Mouse (Mus musculus): ENCODE measurements at regions not wholly inside any gene's neighbourhood (a gene's known extent, or its start where the extent isn't known, plus 50 kb on each side); places are given as distances from the start of the nearest gene placed in this dataset.
A peak's percentile ranks its signal among the peaks of the same experiment; 100 is the strongest.

DNA sequence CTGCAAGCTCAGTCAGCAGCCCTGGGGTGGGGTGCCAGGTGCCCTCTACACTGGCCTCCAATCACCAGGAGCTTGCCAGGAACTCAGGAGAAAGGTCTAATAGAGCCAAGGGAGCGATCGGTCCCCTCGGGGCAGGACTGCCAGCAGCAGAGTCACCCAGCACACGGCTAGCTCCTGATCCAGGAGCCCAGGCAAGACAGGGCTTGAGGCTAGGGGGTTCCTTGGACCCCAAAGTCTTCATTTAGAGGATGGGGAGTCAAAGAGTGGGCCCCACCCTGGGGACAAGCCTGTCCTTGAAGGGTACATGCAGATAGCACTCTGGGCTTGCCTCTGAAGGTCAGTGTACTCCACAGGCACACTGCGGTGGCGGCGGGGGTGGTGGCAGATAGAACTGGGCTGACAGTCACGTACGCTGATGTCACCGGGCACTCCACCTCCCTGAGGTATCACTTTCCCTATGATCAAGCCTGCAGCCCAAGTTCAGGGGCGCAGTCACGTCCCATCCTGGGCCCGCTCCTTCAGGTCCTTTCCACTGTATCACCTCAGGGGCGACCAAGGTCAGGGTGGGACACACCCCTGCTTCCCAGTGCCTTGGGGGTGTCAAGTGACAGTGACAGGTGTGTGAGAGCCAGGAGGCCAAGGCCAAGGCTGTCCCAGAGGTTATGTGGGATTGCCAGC lies 114.2 kb upstream of the 1600014C23Rik start:
- in situ Hi-C loops (cut with MboI; ENCODE audit: low pct_ligation_motif_present, low pct_unique_long_range_greater_than_20kb, low sequenced_read_pairs): no loop called here
- H3K4me3 ChIP-seq (replicated peaks in 1 of 3; ENCODE audit: low read depth in 2 of 3, low read length in 2 of 3, poor library complexity in 1 of 3): no peak overlapping the region
- H3K9ac ChIP-seq (ENCODE audit: insufficient read depth, low read depth): no peak overlapping the region
- H3K9me3 ChIP-seq (replicated peaks; ENCODE audit: low read length): peaks cover 16% of the 10 kb centered on the region
- TF ChIP-seq ELF1 (IDR thresholded peaks at IDR 0.05; ENCODE audit: low read depth, low read length): no peak
- TF ChIP-seq E2F4 (IDR thresholded peaks at IDR 0.05; ENCODE audit: insufficient replicate concordance, low read depth, low read length): no peak
- no peak for TF ChIP-seq MEF2A (IDR thresholded peaks at IDR 0.05; ENCODE audit: borderline replicate concordance, low read depth, low read length)
- no peak for TF ChIP-seq CHD2 (IDR thresholded peaks at IDR 0.05; ENCODE audit: low read length)
- no peak for TF ChIP-seq ETS1 (conservative IDR thresholded peaks at IDR 0.05; ENCODE audit: low read depth, low read length)
- no peak for TF ChIP-seq SIN3A (IDR thresholded peaks at IDR 0.05; ENCODE audit: low read length)
- no peak for TF ChIP-seq IRF4 (IDR thresholded peaks at IDR 0.05; ENCODE audit: low read depth, low read length)
- no peak for TF ChIP-seq ZMIZ1 (IDR thresholded peaks at IDR 0.05; ENCODE audit: low read depth, low read length)
- no peak for TF ChIP-seq EP300 (IDR thresholded peaks at IDR 0.05; ENCODE audit: low read length)
- TF ChIP-seq NELFE (IDR thresholded peaks at IDR 0.05; ENCODE audit: low read depth, low read length): no peak
- no peak for TF ChIP-seq MXI1 (IDR thresholded peaks at IDR 0.05; ENCODE audit: low read depth, low read length)
- dilution Hi-C loops (cut with MboI; ENCODE audit: extremely low pct_ligation_motif_present, extremely low pct_unique_long_range_greater_than_20kb, low sequenced_read_pairs): no loop called here
- no peaks in the 10 kb centered on the region; a peak in 1 of 4 replicates for H3K4me1 ChIP-seq (ENCODE audit: control insufficient read depth in 1 of 2, insufficient read depth in 2 of 2)
- H3K27ac ChIP-seq (ENCODE audit: insufficient read depth, low read depth): no peak overlapping the region
- H3K79me2 ChIP-seq (replicated peaks; ENCODE audit: control insufficient read depth, extremely low read depth, insufficient read depth, poor library complexity, severe bottlenecking): no peaks in the 10 kb centered on the region
- no peak for DNase-seq (ENCODE audit: extremely low read depth)
- no peak overlapping the region for H3K4me2 ChIP-seq (ENCODE audit: insufficient read depth, low read depth, poor library complexity, severe bottlenecking)
- no peaks in the 10 kb centered on the region for H3K36me3 ChIP-seq (replicated peaks in 1 of 2; ENCODE audit: control insufficient read depth in 1 of 2, insufficient read depth in 1 of 2, low read length in 1 of 2)
- H3K27me3 ChIP-seq (replicated peaks): peaks cover 64% of the 10 kb centered on the region

DNA sequence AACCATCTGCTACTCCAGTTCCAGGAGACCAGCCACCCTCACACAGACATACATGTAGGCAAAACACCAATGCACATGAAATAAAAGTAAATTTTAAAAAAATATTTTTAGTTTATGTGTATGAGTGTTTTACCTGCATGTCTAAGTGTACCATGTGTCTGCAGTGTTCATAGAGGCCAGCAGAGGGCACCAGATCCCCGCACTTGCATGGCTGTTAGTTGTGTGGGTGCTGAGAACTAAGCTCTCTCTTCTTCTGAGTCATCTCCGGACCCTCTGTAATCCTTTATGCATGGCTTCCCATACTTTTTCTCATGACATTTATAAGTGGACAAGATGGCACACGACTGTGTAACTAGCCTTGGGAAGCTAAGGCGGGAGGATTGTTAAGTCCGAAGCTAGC lies 112.2 kb upstream of the 1600014C23Rik start:
- in situ Hi-C loops (cut with MboI; ENCODE audit: low pct_ligation_motif_present, low pct_unique_long_range_greater_than_20kb, low sequenced_read_pairs): no loop called here
- H3K27me3 ChIP-seq (replicated peaks): peaks cover 62% of the 10 kb centered on the region
- H3K9me3 ChIP-seq (replicated peaks; ENCODE audit: low read length): peaks cover 22% of the 10 kb centered on the region
- DNase-seq (ENCODE audit: extremely low read depth): peak; percentile 11
- H3K36me3 ChIP-seq (replicated peaks in 1 of 2; ENCODE audit: control insufficient read depth in 1 of 2, insufficient read depth in 1 of 2, low read length in 1 of 2): no peaks in the 10 kb centered on the region
- H3K4me1 ChIP-seq (ENCODE audit: control insufficient read depth in 1 of 2, insufficient read depth in 2 of 2): no peaks in the 10 kb centered on the region; a peak in 1 of 4 replicates
- dilution Hi-C loops (cut with MboI; ENCODE audit: extremely low pct_ligation_motif_present, extremely low pct_unique_long_range_greater_than_20kb, low sequenced_read_pairs): no loop called here
- no peak overlapping the region for H3K4me2 ChIP-seq (ENCODE audit: insufficient read depth, low read depth, poor library complexity, severe bottlenecking)
- no peak overlapping the region for H3K4me3 ChIP-seq (replicated peaks in 1 of 3; ENCODE audit: low read depth in 2 of 3, low read length in 2 of 3, poor library complexity in 1 of 3)
- H3K27ac ChIP-seq (ENCODE audit: insufficient read depth, low read depth): no peak overlapping the region
- no peaks in the 10 kb centered on the region for H3K79me2 ChIP-seq (replicated peaks; ENCODE audit: control insufficient read depth, extremely low read depth, insufficient read depth, poor library complexity, severe bottlenecking)
- no peak overlapping the region for H3K9ac ChIP-seq (ENCODE audit: insufficient read depth, low read depth)
- no peak for TF ChIP-seq JUND (conservative IDR thresholded peaks at IDR 0.05; ENCODE audit: low read depth, low read length)
- TF ChIP-seq NRF1 (IDR thresholded peaks at IDR 0.05; ENCODE audit: low read depth, low read length): no peak
- peak; percentile 49 for TF ChIP-seq SMC3 (IDR thresholded peaks at IDR 0.05; ENCODE audit: low read depth, low read length)
- TF ChIP-seq CTCF (conservative IDR thresholded peaks at IDR 0.05 in 1 of 2, IDR thresholded peaks at IDR 0.05 in 1 of 2; ENCODE audit: low read depth in 2 of 2, low read length in 2 of 2): peak; percentile 25 to 58; a peak in 3 of 4 replicates
- no peak for TF ChIP-seq MAFK (IDR thresholded peaks at IDR 0.05; ENCODE audit: insufficient replicate concordance, low read length)
- TF ChIP-seq RAD21 (IDR thresholded peaks at IDR 0.05; ENCODE audit: low read depth, low read length): peak; percentile 43

Measured in CH12.LX (cell line).